ENCODE assay signal across 9 mouse cellular contexts in genomic region chr8:104076541-104077412, GRCm38 (mm10). TPM values are rescaled to one million over a fixed set of nuclear protein-coding genes. Genes with fewer than 3 reads are reported as not detected.
DNase-seq lines count a peak whose midpoint lies in the region; ATAC-seq and TF ChIP-seq lines count a peak whose summit lies in the region.
"Had no signal": no experiment of that assay in that cellular context is flagged by ENCODE, and none has a peak within 500 bp of the region (broad histone marks: within the 10 kb centered on the region; RNA-seq: fewer than 3 reads in every experiment).

No protein-coding gene starts in this region.

- TF ChIP-seq CTCF in hindbrain, postnatal 0 days (IDR thresholded peaks at IDR 0.05; ENCODE audit: low read depth): peak; percentile 71

- no peak overlapping the region for H3K4me2 ChIP-seq in hindbrain, embryonic 11.5 days (replicated peaks; ENCODE audit: low read depth, low read length)
- H3K4me2 ChIP-seq in hindbrain, postnatal 0 days (ENCODE audit: low read depth, low read length): peak overlapping the region; percentile 30; the same call in 1 of the 2 replicates
- H3K4me2 ChIP-seq: liver, embryonic 13.5 days had no signal

- no peak overlapping the region for H3K9ac ChIP-seq in hindbrain, embryonic 11.5 days (ENCODE audit: low read depth, low read length)
- no peak overlapping the region for H3K9ac ChIP-seq in hindbrain, postnatal 0 days (replicated peaks; ENCODE audit: low read length)
- H3K9ac ChIP-seq: liver, embryonic 13.5 days had no signal

- H3K4me1 ChIP-seq in hindbrain, embryonic 11.5 days (replicated peaks; ENCODE audit: control insufficient read depth, insufficient read depth, low read length): no peaks in the 10 kb centered on the region
- H3K4me1 ChIP-seq in hindbrain, embryonic 10.5 days (replicated peaks): no peaks in the 10 kb centered on the region
- H3K4me1 ChIP-seq in hindbrain, postnatal 0 days (ENCODE audit: insufficient read depth, low read length): no peaks in the 10 kb centered on the region
- H3K4me1 ChIP-seq: liver, embryonic 13.5 days had no signal

- 31% methylated on average over 8 of the region's 8 CpGs for WGBS in hindbrain, embryonic 11.5 days
- WGBS in hindbrain, embryonic 10.5 days: 33% methylated on average over 8 of the region's 8 CpGs
- 21% methylated on average over 8 of the region's 8 CpGs for WGBS in hindbrain, postnatal 0 days

- peak; percentile 54; the same call in 1 of the 2 replicates for ATAC-seq in hindbrain, embryonic 11.5 days (ENCODE audit: low FRiP score)
- ATAC-seq in hindbrain, postnatal 0 days: peak; percentile 85

- H3K27me3 ChIP-seq in hindbrain, embryonic 11.5 days (ENCODE audit: control insufficient read depth, insufficient read depth, low read length): no peaks in the 10 kb centered on the region
- H3K27me3 ChIP-seq in hindbrain, embryonic 10.5 days (ENCODE audit: insufficient read depth, poor library complexity, severe bottlenecking): no peaks in the 10 kb centered on the region
- H3K27me3 ChIP-seq in hindbrain, postnatal 0 days (ENCODE audit: insufficient read depth, low read length): no peaks in the 10 kb centered on the region
- no peaks in the 10 kb centered on the region for H3K27me3 ChIP-seq in splenic B cell, adult 2 months (ENCODE audit: control insufficient read depth, insufficient read depth, low read length, poor library complexity, severe bottlenecking)
- H3K27me3 ChIP-seq: liver, embryonic 13.5 days had no signal

- no peak overlapping the region for H3K27ac ChIP-seq in hindbrain, embryonic 11.5 days (ENCODE audit: low read depth, low read length)
- H3K27ac ChIP-seq in hindbrain, embryonic 10.5 days: no peak overlapping the region
- H3K27ac ChIP-seq in hindbrain, postnatal 0 days: no peak overlapping the region
- H3K27ac ChIP-seq: liver, embryonic 13.5 days had no signal

- DNase-seq in hindbrain, embryonic 11.5 days (ENCODE audit: low spot score): peak; percentile 39
- no peak for DNase-seq in hindbrain, embryonic 10.5 days (ENCODE audit: low spot score)
- DNase-seq in R1 (ENCODE audit: low read depth, low spot score) (peak; percentile 40), liver (peak; percentile 8)
- DNase-seq in embryo, embryonic 10.5 days (ENCODE audit: low spot score): peak; percentile 67
- DNase-seq in hindbrain, postnatal 0 days (ENCODE audit: low spot score): peak; percentile 87
- DNase-seq in splenic B cell, adult 2 months (ENCODE audit: low read depth, low spot score): peak; percentile 31
- DNase-seq in thymus, postnatal 10 days (ENCODE audit: low spot score in 2 of 2): no peak
- DNase-seq: liver, embryonic 13.5 days had no signal

- no peaks in the 10 kb centered on the region for H3K9me3 ChIP-seq in hindbrain, embryonic 11.5 days (ENCODE audit: control insufficient read depth, low read length)
- H3K9me3 ChIP-seq in hindbrain, embryonic 10.5 days: no peaks in the 10 kb centered on the region
- no peaks in the 10 kb centered on the region for H3K9me3 ChIP-seq in hindbrain, postnatal 0 days (ENCODE audit: low read length)
- H3K9me3 ChIP-seq: liver, embryonic 13.5 days had no signal

- no peaks in the 10 kb centered on the region for H3K36me3 ChIP-seq in hindbrain, embryonic 11.5 days (ENCODE audit: control insufficient read depth, insufficient read depth, low read length)
- H3K36me3 ChIP-seq in hindbrain, embryonic 10.5 days: no peaks in the 10 kb centered on the region
- no peaks in the 10 kb centered on the region for H3K36me3 ChIP-seq in hindbrain, postnatal 0 days (ENCODE audit: insufficient read depth, low read length)
- H3K36me3 ChIP-seq in splenic B cell, adult 2 months (ENCODE audit: control insufficient read depth, insufficient read depth, low read length, poor library complexity, severe bottlenecking): no peaks in the 10 kb centered on the region
- H3K36me3 ChIP-seq: liver, embryonic 13.5 days had no signal

- no peak overlapping the region for H3K4me3 ChIP-seq in hindbrain, embryonic 11.5 days (ENCODE audit: low read depth, low read length)
- H3K4me3 ChIP-seq in hindbrain, embryonic 10.5 days: no peak overlapping the region
- H3K4me3 ChIP-seq in hindbrain, postnatal 0 days (ENCODE audit: low read length): no peak overlapping the region
- H3K4me3 ChIP-seq: liver, embryonic 13.5 days had no signal

RNA-seq across cellular contexts. Expression of gene Cdh5, which starts 24.6 kb away (rescaled TPM):
- polyA plus RNA-seq in hindbrain, embryonic 11.5 days (2014; fragmentation: Nextera tagmentation; extraction: Ambion mirVana): 15.5 and 15.9 TPM in 2 replicates
- 13.2 and 14.6 TPM in 2 replicates for polyA plus RNA-seq in hindbrain, embryonic 10.5 days (2016; fragmentation: Nextera tagmentation; extraction: Ambion mirVana)
- total RNA-seq in hindbrain, postnatal 0 days (2014; rRNA removed): 18.3 and 19.7 TPM in 2 replicates
- 8.4 and 8.9 TPM in 2 replicates for polyA plus RNA-seq in hindbrain, postnatal 0 days (2015; fragmentation: Nextera tagmentation; extraction: Ambion mirVana)

Comparison
In these comparisons a context has a peak if more than half of its experiments do, and no peak if none do; other contexts are left out.
1. DNase-seq: peak in hindbrain, embryonic 11.5 days (single experiment), R1 (single experiment), embryo, embryonic 10.5 days (single experiment), hindbrain, postnatal 0 days (single experiment), liver (single experiment) and splenic B cell, adult 2 months (single experiment); none in hindbrain, embryonic 10.5 days (single experiment) and thymus, postnatal 10 days (0 of 2).